Comparison of ENCODE assay signal across 31 mouse cellular contexts in genomic region chr14:103643933-103644332, GRCm38 (mm10). TPM values are rescaled to one million over a fixed set of nuclear protein-coding genes. Genes with fewer than 3 reads are reported as not detected.
DNase-seq lines count a peak whose midpoint lies in the region; ATAC-seq and TF ChIP-seq lines count a peak whose summit lies in the region.
"Had no signal": no experiment of that assay in that cellular context is flagged by ENCODE, and none has a peak within 500 bp of the region (broad histone marks: within the 10 kb centered on the region; RNA-seq: fewer than 3 reads in every experiment).

No protein-coding gene starts in this region.

- H3K27ac ChIP-seq in heart, adult 2 months: no peak overlapping the region
- no peak overlapping the region for H3K27ac ChIP-seq in neural tube, embryonic 11.5 days (ENCODE audit: low read depth, low read length)
- no peak overlapping the region for H3K27ac ChIP-seq in neural tube, embryonic 15.5 days (replicated peaks)
- H3K27ac ChIP-seq: embryonic facial prominence, embryonic 10.5 days; embryonic facial prominence, embryonic 13.5 days; forebrain, embryonic 12.5 days; forebrain, embryonic 15.5 days; heart, embryonic 15.5 days; hindbrain, embryonic 14.5 days; hindbrain, postnatal 0 days had no signal

- intact Hi-C loops in heart, adult 2 months (cut with DNase I): no loop called here

- peaks cover 3% of the 10 kb centered on the region; the same call in 1 of the 2 replicates for H3K27me3 ChIP-seq in heart, adult 2 months (ENCODE audit: control insufficient read depth, insufficient read depth, low read length)
- no peaks in the 10 kb centered on the region for H3K27me3 ChIP-seq in neural tube, embryonic 11.5 days (ENCODE audit: control insufficient read depth, insufficient read depth, low read length)
- no peaks in the 10 kb centered on the region for H3K27me3 ChIP-seq in neural tube, embryonic 15.5 days (replicated peaks)
- H3K27me3 ChIP-seq: forebrain, embryonic 12.5 days; forebrain, embryonic 15.5 days had no signal

- H3K79me2 ChIP-seq in heart, adult 2 months (replicated peaks; ENCODE audit: control insufficient read depth, insufficient read depth, low read length): no peaks in the 10 kb centered on the region

- no peaks in the 10 kb centered on the region for H3K36me3 ChIP-seq in heart, adult 2 months (ENCODE audit: control insufficient read depth, insufficient read depth, low read length)
- no peaks in the 10 kb centered on the region for H3K36me3 ChIP-seq in neural tube, embryonic 11.5 days (ENCODE audit: control insufficient read depth, insufficient read depth, low read length)
- H3K36me3 ChIP-seq in neural tube, embryonic 15.5 days: no peaks in the 10 kb centered on the region
- H3K36me3 ChIP-seq: embryonic facial prominence, embryonic 10.5 days; embryonic facial prominence, embryonic 13.5 days; forebrain, embryonic 12.5 days; forebrain, embryonic 15.5 days; heart, embryonic 12.5 days; heart, embryonic 15.5 days had no signal

- TF ChIP-seq POLR2A in heart, adult 2 months (IDR thresholded peaks at IDR 0.05; ENCODE audit: insufficient read depth, low read depth, low read length): no peak

- no peak for TF ChIP-seq CTCF in heart, adult 2 months (IDR thresholded peaks at IDR 0.05)

- no peak overlapping the region for H3K4me2 ChIP-seq in neural tube, embryonic 11.5 days (ENCODE audit: low read depth)
- no peak overlapping the region for H3K4me2 ChIP-seq in neural tube, embryonic 15.5 days
- H3K4me2 ChIP-seq: embryonic facial prominence, embryonic 13.5 days; forebrain, embryonic 12.5 days; forebrain, embryonic 15.5 days; heart, embryonic 12.5 days; heart, embryonic 15.5 days; hindbrain, embryonic 14.5 days had no signal

- TF ChIP-seq EP300 in heart, adult 2 months (IDR thresholded peaks at IDR 0.05; ENCODE audit: insufficient read depth, low read depth, low read length): no peak

- no peaks in the 10 kb centered on the region for H3K4me1 ChIP-seq in heart, adult 2 months (ENCODE audit: control insufficient read depth, insufficient read depth, low read length)
- peaks cover 3% of the 10 kb centered on the region; the same call in 1 of the 2 replicates for H3K4me1 ChIP-seq in neural tube, embryonic 11.5 days (ENCODE audit: control insufficient read depth, insufficient read depth, low read length)
- H3K4me1 ChIP-seq in neural tube, embryonic 15.5 days: peaks cover 8% of the 10 kb centered on the region
- H3K4me1 ChIP-seq: embryonic facial prominence, embryonic 13.5 days; heart, embryonic 12.5 days; heart, embryonic 15.5 days had no signal

- H3K9me3 ChIP-seq in neural tube, embryonic 11.5 days (ENCODE audit: control insufficient read depth, low read length): no peaks in the 10 kb centered on the region
- H3K9me3 ChIP-seq in neural tube, embryonic 15.5 days (replicated peaks): no peaks in the 10 kb centered on the region
- H3K9me3 ChIP-seq: embryonic facial prominence, embryonic 10.5 days; embryonic facial prominence, embryonic 13.5 days; forebrain, embryonic 12.5 days; forebrain, embryonic 15.5 days; heart, embryonic 12.5 days; heart, embryonic 15.5 days had no signal

- 66% methylated on average over 3 of the region's 3 CpGs for WGBS in heart, adult 2 months
- WGBS in neural tube, embryonic 11.5 days: 33% methylated on average over 3 of the region's 3 CpGs
- WGBS in neural tube, embryonic 15.5 days: 15% methylated on average over 3 of the region's 3 CpGs

- peak; percentile 46; the same call in 1 of the 2 replicates for ATAC-seq in neural tube, embryonic 11.5 days (ENCODE audit: insufficient read depth, low FRiP score, low TSS enrichment)
- ATAC-seq in neural tube, embryonic 15.5 days (ENCODE audit: low FRiP score): no peak
- ATAC-seq: CD4-positive, CD25-positive, alpha-beta regulatory T cell, adult 4 months; forebrain, embryonic 15.5 days; hindbrain, postnatal 0 days; inflammation-experienced regulatory T-cells, adult 6 months; intestine, embryonic 16.5 days had no signal

- no peak overlapping the region for H3K4me3 ChIP-seq in heart, adult 2 months
- H3K4me3 ChIP-seq in neural tube, embryonic 11.5 days (ENCODE audit: low read depth, low read length): no peak overlapping the region
- no peak overlapping the region for H3K4me3 ChIP-seq in neural tube, embryonic 15.5 days (replicated peaks)
- H3K4me3 ChIP-seq: embryonic facial prominence, embryonic 10.5 days; embryonic facial prominence, embryonic 13.5 days; erythroblast, embryonic 14.5 days; forebrain, embryonic 12.5 days; forebrain, embryonic 15.5 days; heart, embryonic 12.5 days; heart, embryonic 15.5 days had no signal

- peak; percentile 25 for DNase-seq in heart, adult 11 months
- DNase-seq in heart, adult 2 months: no peak
- no peak for DNase-seq in neural tube, embryonic 11.5 days (ENCODE audit: low spot score)
- DNase-seq in mesoderm, embryonic 11.5 days (ENCODE audit: low read depth, low spot score): peak; percentile 58
- peak; percentile 42 for DNase-seq in retina, embryonic 14.5 days (ENCODE audit: low spot score)
- DNase-seq in heart, adult 9 months (ENCODE audit: low spot score in 2 of 2): no peak
- DNase-seq: adrenal gland, adult 2 months; adrenal gland, postnatal 14 days; cerebellum, adult 11 months; cerebellum, adult 2 months; cerebellum, adult 9-11 months; cerebellum, postnatal 25 days; gastrocnemius, postnatal 25 days; heart, postnatal 10 days; heart, postnatal 36 days had no signal

- no peak overlapping the region for H3K9ac ChIP-seq in heart, adult 2 months (ENCODE audit: low read depth, low read length)
- H3K9ac ChIP-seq in neural tube, embryonic 11.5 days (ENCODE audit: low read length): no peak overlapping the region
- no peak overlapping the region for H3K9ac ChIP-seq in neural tube, embryonic 15.5 days (replicated peaks)
- H3K9ac ChIP-seq: embryonic facial prominence, embryonic 13.5 days; forebrain, embryonic 12.5 days; forebrain, embryonic 15.5 days; heart, embryonic 12.5 days; heart, embryonic 15.5 days; hindbrain, embryonic 14.5 days had no signal

RNA-seq across cellular contexts. Expression of gene Slain1, which starts 6.1 kb away (rescaled TPM):
- under 1 TPM; 0.10 to 0.41 TPM for total RNA-seq in heart, adult 2 months (2021)
- polyA plus RNA-seq in heart, adult 2 months (2012; rRNA removed): 0.38 and 0.43 TPM in 2 replicates
- 14.8 and 15.3 TPM in 2 replicates for polyA plus RNA-seq in neural tube, embryonic 11.5 days (2014; fragmentation: Nextera tagmentation; extraction: Ambion mirVana)
- 12.4 and 15.4 TPM in 2 replicates for polyA plus RNA-seq in neural tube, embryonic 15.5 days (2015; fragmentation: Nextera tagmentation; extraction: Ambion mirVana)
- total RNA-seq: gastrocnemius, adult 8-10 months; gastrocnemius, postnatal 25 days; MEL had no signal
- polyA plus RNA-seq: C2C12 had no signal

Comparison
In these comparisons a context has a peak if more than half of its experiments do, and no peak if none do; other contexts are left out.
1. DNase-seq: peak in heart, adult 11 months (single experiment), mesoderm, embryonic 11.5 days (single experiment) and retina, embryonic 14.5 days (single experiment); none in heart, adult 2 months (0 of 2), neural tube, embryonic 11.5 days (single experiment) and heart, adult 9 months (0 of 2).